Mouse (Mus musculus): ENCODE data around the gene Zdhhc16. TPM values are rescaled to one million over a fixed set of nuclear protein-coding genes. Genes with fewer than 3 reads are reported as not detected.

Zdhhc16 gene
- total RNA-seq (2021) = 10 to 100 TPM; 46.4 to 50.9 TPM

- DNase-seq (ENCODE audit: extremely low spot score in 1 of 2, low spot score in 1 of 2) = peak; percentile 94 to 95
These were observed at the start of gene Zdhhc16, which contains the start of gene Exosc1 for GRCm38 (mm10) chr19:41933179-41934086. Gene Zdhhc16 (plus strand): TSS chr19:41933480. Gene Exosc1 (minus strand): TSS chr19:41933423.

DNA sequence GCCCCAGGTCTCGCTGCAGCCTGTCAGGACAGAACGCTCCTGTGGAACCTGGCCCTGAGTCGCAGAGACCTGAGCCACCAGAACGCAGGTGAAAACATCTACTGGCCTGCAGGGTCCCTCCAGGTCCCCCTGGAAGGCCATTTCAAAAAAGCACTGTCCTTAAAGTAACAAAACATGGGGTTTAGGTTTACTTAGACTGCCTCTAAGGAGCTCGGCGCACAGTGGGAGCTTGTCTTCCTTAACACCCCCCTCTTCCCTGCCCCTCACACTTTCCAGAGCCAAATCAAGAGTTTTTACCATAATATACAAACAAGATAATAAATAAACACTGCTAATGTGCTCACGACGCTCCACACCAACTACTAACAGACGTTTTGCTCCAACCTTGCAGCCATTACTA, 49.4 kb upstream of the Zdhhc16 start:
- DNase-seq (ENCODE audit: extremely low spot score in 1 of 2, low spot score in 1 of 2) = no peak

- no peak for DNase-seq (ENCODE audit: extremely low spot score in 1 of 2, low spot score in 1 of 2)
These were observed 45.1 kb upstream of the Zdhhc16 start for GRCm38 (mm10) chr19:41888191-41888590.

DNA sequence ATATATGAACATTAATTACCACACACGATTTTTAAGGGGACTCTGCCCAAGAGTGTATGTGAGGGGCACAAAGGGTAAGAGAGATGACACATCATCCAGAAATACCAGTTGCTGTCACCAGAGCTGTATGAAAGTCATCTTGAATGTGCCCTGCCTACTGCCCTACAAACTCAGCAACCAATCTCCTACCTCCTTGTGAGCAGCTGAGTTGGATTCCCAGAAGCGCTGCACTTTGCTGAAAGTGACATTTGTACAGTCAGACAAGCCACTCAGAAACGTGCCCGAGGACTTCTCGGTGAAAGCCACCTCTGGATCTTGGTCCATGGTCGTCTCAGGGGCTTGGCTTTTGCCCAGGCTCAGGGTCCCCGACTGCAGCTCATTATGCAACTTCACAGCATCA, 38.3 kb upstream of the Zdhhc16 start:
- DNase-seq (ENCODE audit: extremely low spot score in 1 of 2, low spot score in 1 of 2) = no peak

- DNase-seq (ENCODE audit: extremely low spot score in 1 of 2, low spot score in 1 of 2) = peak; percentile 56 to 62
These were observed 37.6 kb upstream of the Zdhhc16 start, which contains the start of gene Rrp12 for GRCm38 (mm10) chr19:41895460-41896318. Gene Rrp12 (minus strand): TSS chr19:41896173.

- DNase-seq (ENCODE audit: extremely low spot score in 1 of 2, low spot score in 1 of 2) = no peak
These were observed 37.0 kb upstream of the Zdhhc16 start for GRCm38 (mm10) chr19:41896319-41896711.

- no peak for DNase-seq (ENCODE audit: extremely low spot score in 1 of 2, low spot score in 1 of 2)
These were observed 34.4 kb upstream of the Zdhhc16 start for GRCm38 (mm10) chr19:41898860-41899259.

DNA sequence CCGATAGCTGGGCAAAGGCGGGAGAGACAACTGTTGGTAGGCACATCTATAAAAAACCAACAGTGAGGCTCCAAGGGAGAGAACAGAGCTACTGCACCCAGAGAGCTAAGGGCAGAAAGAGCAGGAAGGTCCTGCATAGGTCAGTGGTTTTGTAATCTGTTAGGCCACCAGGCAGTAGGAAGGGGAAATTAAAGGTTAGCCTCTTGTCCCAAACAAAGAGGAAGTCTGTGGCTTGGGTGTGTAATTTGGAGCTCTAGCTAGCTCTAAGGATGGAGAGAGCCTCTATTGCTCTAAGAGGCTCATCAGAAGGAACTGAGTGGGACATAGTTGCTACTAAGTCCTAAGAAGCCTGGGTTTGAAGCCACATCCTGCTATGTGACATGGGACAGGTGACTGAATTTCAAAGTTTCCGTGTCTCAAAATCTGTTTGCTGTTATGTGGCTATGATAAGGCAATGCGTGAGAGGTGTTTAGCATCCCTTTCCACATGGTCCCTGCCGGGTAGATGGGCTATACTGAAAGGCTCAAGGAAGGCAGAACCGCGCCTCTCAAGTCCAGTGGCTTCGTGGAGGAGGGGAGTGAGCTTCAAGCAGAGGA, 32.7 kb upstream of the Zdhhc16 start:
- DNase-seq (ENCODE audit: extremely low spot score in 1 of 2, low spot score in 1 of 2) = no peak

GRCm38 (mm10) chr19:41901696-41902095, 31.6 kb upstream of the Zdhhc16 start:
- no peak for DNase-seq (ENCODE audit: extremely low spot score in 1 of 2, low spot score in 1 of 2)

GRCm38 (mm10) chr19:41902848-41903593, 30.3 kb upstream of the Zdhhc16 start:
- DNase-seq (ENCODE audit: extremely low spot score in 1 of 2, low spot score in 1 of 2) = no peak

- no peak for DNase-seq (ENCODE audit: extremely low spot score in 1 of 2, low spot score in 1 of 2)
These were observed 28.0 kb upstream of the Zdhhc16 start for GRCm38 (mm10) chr19:41905246-41905645.

DNA sequence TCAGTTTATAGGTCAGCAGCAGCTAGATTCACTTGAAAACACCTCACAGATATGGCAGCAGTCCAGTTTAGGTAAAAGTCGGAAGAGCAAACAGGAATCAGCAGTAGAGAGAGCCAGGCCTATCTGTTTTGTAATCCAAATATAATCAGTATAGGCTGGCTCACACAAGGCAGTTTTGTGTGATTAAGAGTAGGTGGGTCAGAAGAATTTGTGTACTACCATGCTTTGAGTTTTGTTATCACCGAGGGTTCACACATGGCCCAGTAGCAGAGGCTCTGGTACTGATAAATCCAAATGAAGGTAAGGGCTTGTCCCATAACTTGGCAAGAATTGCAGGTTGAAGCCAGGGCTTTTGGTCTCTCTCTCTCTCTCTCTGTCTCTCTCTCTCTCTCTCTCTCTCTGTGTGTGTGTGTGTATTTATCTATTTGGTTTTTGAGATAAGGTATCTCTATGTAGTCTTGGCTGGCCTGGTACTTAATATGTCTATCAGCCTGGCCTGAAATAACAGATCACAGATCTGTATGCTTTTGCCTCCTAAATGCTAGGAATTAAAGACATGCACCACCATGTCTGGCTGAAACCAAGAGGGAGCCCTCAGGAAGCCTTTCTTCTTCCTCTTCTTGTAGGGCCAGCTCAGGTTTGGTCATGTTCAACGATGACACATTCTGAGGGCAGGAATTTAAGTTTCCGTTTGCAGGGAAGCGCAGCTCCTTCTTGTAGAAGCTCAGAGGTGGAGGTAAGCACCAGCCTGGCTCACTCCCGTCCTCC, 26.8 kb upstream of the Zdhhc16 start:
- DNase-seq (ENCODE audit: extremely low spot score in 1 of 2, low spot score in 1 of 2) = no peak

DNA sequence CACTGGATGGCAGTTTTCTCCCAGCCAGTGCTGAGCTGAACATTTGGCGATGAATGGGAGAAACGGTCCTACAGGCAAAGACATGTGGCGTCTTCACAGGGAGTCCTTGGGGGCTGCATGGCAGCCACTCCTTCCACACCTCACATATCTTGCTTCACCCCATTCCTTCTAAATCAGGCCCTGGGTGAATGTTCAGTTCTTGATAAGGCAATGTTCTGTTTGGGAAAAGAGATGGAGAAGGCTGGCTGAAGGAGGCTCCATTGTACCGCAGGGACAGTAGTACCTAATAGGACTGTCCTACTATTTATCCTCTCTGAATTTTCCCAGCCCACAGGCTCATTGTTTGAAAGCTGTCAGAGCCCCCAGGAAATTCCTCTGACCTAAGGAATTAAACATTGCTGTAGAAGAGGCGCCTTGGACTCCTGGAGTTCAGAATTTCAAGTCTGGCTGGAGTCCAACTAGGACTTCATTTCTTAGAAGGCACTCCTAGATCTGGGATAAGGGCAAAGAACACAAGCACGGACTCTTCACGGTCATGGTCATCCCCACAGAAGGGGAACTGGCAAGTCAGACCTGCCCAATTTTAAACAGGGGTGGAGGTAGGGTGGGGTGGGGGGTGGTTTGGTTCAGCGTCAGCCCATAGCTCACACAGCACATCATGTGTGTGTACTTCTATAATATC, 26.1 kb upstream of the Zdhhc16 start:
- DNase-seq (ENCODE audit: extremely low spot score in 1 of 2, low spot score in 1 of 2) = no peak

GRCm38 (mm10) chr19:41908736-41909135, 24.5 kb upstream of the Zdhhc16 start:
- no peak for DNase-seq (ENCODE audit: extremely low spot score in 1 of 2, low spot score in 1 of 2)

GRCm38 (mm10) chr19:41910396-41910795, 22.9 kb upstream of the Zdhhc16 start:
- DNase-seq (ENCODE audit: extremely low spot score in 1 of 2, low spot score in 1 of 2) = no peak

GRCm38 (mm10) chr19:41911178-41912073, 21.9 kb upstream of the Zdhhc16 start, which contains the start of gene Pgam1:
Gene Pgam1 (plus strand): TSS chr19:41911923.
- peak; percentile 91 to 96 for DNase-seq (ENCODE audit: extremely low spot score in 1 of 2, low spot score in 1 of 2)

All from layer of hippocampus, postnatal 25 days (tissue).